Mouse (Mus musculus): ENCODE results near the gene Calcoco1.

Calcoco1 gene

GRCm38 (mm10) chr15:102693600-102693999 is 28.4 kb downstream of the Calcoco1 start:
- CTCF ChIA-PET = interaction anchor here (0.6 to 0.7 kb wide), 2 partner anchors 40 to 54 kb away, joined by 3 read pairs; no protein-coding TSS in a partner anchor

- CTCF ChIA-PET = no interaction called here
Measured at GRCm38 (mm10) chr15:102692991-102693411, 29.0 kb downstream of the Calcoco1 start.

GRCm38 (mm10) chr15:102692321-102692804 is 29.6 kb downstream of the Calcoco1 start:
- CTCF ChIA-PET = interaction anchor here (0.8 kb wide), 1 partner anchor 21 kb away, joined by 3 read pairs; no protein-coding TSS in a partner anchor

GRCm38 (mm10) chr15:102685791-102686190 is 36.2 kb downstream of the Calcoco1 start:
- CTCF ChIA-PET = interaction anchor here (0.7 kb wide), 2 partner anchors 10 to 159 kb away, joined by 5 to 13 read pairs; no protein-coding TSS in a partner anchor

GRCm38 (mm10) chr15:102683670-102684069 is 38.3 kb downstream of the Calcoco1 start:
- CTCF ChIA-PET = no interaction called here

- CTCF ChIA-PET = no interaction called here
Measured at GRCm38 (mm10) chr15:102676345-102676744, 45.6 kb downstream of the Calcoco1 start.

- CTCF ChIA-PET = no interaction called here
Measured at GRCm38 (mm10) chr15:102673548-102673947, 48.4 kb downstream of the Calcoco1 start.

GRCm38 (mm10) chr15:102672215-102673071 is 49.5 kb downstream of the Calcoco1 start, which contains the start of gene Atp5g2:
Gene Atp5g2, minus strand, starts transcription at chr15:102672352.
- CTCF ChIA-PET = interaction anchor here (0.6 to 1.5 kb wide), 2 partner anchors 55 to 62 kb away, joined by 3 to 4 read pairs; no protein-coding TSS in a partner anchor

- CTCF ChIA-PET = interaction anchor here (0.6 to 1.5 kb wide), 2 partner anchors 55 to 62 kb away, joined by 3 to 4 read pairs; no protein-coding TSS in a partner anchor
Measured at GRCm38 (mm10) chr15:102671721-102672214, 50.2 kb downstream of the Calcoco1 start.

- CTCF ChIA-PET = interaction anchor here (0.7 to 1.5 kb wide), 2 partner anchors 54 to 142 kb away, joined by 4 to 6 read pairs; no protein-coding TSS in a partner anchor
Measured at GRCm38 (mm10) chr15:102670767-102671575, 51.0 kb downstream of the Calcoco1 start.

GRCm38 (mm10) chr15:102670281-102670680 is 51.7 kb downstream of the Calcoco1 start:
- CTCF ChIA-PET = no interaction called here

GRCm38 (mm10) chr15:102669571-102669970 is 52.4 kb downstream of the Calcoco1 start:
- CTCF ChIA-PET = no interaction called here

GRCm38 (mm10) chr15:102665494-102665893 is 56.5 kb downstream of the Calcoco1 start:
- CTCF ChIA-PET = no interaction called here

- CTCF ChIA-PET = no interaction called here
Measured at GRCm38 (mm10) chr15:102663825-102664224, 58.2 kb downstream of the Calcoco1 start.

GRCm38 (mm10) chr15:102662601-102663000 is 59.4 kb downstream of the Calcoco1 start:
- CTCF ChIA-PET = interaction anchor here (0.7 kb wide), 1 partner anchor 287 kb away, joined by 4 read pairs; no protein-coding TSS in a partner anchor

- CTCF ChIA-PET = interaction anchor here (0.8 kb wide), 1 partner anchor 317 kb away, joined by 11 read pairs; no protein-coding TSS in a partner anchor
Measured at GRCm38 (mm10) chr15:102657926-102658381, 64.0 kb downstream of the Calcoco1 start.
